Mouse (Mus musculus): ENCODE data around the gene Stk32b. TPM values are rescaled to one million over a fixed set of nuclear protein-coding genes. Genes with fewer than 3 reads are reported as not detected.

The Stk32b gene
- total RNA-seq, 2 experiments from 2014 or later, result 0.20 to 0.29 TPM

DNA sequence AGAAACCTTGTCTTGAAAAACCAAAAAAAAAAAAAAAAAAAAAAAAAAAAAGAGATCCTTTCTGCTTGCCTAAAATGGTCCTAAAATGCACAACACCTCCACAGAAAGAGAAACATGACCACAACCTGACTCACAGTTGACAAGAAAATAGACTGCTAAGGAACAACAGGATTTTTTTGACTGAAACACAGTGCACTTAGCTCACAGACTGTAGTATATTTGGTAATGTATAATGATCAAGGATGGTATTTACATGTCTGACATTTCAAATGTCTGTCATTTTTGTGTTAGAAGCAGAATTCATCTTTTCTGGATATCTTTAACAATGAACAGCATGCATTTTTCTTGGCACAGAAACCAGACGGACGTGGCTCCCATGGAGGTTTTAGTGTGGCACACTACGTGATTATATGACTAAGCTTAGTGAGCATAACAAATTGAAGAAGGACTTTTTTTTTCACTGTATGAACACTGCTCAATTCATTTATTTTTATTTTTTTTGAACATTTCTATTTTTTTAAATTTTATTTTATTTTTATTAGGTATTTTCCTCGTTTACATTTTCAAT is 181.2 kb downstream of the Stk32b start:
- intact Hi-C loops (cut with DNase I), result no loop called here
- DNase-seq, result no peak

DNA sequence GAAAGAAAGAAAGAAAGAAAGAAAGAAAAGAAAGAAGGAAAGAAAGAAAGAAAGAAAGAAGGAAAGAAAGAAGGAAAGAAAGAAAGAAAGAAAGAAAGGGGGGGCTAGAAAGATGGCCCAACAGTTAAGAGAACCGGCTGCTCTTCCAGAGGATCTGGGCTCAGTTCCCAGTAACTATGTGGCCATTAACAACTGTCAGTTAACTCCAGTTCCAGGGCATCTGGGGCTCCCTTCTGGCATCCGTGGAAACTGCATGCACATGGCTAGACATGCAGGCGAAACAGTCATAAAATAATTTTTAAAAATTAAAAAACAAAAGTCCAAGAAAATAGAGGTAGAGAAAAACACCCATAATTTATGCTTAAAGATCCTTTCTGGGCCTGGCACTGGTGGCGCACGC is 181.7 kb downstream of the Stk32b start:
- no peak for DNase-seq
- intact Hi-C loops (cut with DNase I), result no loop called here

DNA sequence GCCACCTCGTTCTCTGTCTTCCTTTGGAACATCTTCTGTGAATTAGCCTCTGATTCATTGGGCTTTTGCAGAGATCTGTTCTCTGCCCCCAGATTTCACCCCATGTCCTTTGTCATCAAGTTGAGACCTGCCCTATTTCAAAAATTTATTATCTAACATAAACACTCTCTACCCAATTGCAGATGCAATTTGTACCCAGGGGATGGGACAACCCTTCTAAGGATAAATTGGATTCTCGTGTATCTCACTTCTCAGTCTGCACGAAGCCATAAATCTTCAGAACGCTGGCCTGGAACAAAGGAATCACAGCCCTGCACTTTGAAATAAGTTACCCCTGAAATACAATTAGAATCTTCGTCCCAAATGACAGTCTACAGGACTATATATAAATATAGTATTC is 191.6 kb downstream of the Stk32b start:
- intact Hi-C loops (cut with DNase I), result no loop called here
- DNase-seq, result no peak

DNA sequence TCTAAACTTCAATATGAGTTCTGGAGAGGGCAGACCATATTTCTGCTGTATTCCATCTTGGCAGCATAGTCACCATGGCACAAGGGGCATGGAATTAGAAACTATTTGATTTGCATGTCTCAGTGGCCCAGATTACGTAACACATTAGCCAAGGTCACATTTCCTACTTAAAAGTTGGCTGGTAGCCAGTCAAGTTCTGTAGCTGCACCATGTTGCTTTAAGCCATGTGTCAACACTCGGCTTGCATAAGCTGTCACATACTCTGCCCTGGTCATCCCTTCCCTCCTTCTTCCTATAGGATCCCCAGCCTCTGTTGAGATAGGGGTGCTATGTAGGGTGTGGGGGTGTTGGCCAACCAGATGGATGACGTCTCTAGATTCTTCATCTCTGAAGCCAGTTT is 196.5 kb downstream of the Stk32b start:
- peak in 1 of 2 experiments; percentile 19 for DNase-seq
- intact Hi-C loops (cut with DNase I), result no loop called here

DNA sequence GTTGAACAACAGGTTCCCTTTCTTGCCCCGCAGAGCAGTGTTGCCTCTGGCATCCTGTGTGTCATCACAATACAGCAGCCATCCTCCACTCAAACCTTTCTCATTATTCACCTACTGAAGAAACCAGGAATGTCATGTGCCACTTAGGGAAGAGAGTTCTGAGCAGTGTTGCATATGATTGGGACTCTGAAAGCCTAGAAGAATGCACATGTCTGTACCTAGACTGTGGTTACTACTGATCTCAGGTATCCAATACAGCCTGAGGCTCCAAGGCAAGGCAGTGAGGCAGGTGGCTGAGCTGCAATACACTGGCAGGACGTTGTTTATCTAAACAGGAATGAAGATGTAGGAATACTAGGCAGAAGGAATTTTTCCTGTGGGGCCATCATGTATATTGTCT is 204.5 kb downstream of the Stk32b start:
- no peak for DNase-seq
- intact Hi-C loops (cut with DNase I), result no loop called here

DNA sequence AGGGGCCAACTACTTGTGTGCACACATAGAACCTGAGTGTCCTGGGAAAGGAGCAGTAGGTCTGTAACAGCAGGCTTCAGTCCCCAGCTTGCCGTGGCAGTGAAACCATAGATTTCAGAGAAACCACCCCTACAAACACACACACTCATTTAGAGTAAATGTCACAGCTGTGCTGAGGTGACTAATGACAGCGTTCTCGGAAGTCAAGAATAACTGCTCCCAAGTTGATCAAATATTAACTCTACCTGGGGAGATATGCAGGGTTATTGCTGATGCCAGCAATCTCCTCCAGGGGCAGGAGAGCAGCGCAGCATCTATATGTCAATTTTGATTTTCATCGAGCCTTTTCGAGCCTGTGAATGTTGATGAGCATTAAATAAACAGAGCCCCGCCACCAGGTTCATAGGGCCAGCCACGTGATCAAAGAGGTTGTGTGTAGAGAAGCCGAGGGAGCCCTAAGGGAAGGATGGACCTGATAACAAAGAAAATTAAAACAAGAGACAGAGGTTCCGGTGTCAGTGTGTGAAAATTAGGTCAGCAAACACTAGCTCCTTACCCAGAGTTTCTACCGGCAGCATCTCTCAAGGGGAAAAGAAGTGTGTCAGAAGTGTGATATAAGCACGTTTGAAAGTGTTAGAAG is 210.0 kb downstream of the Stk32b start:
- DNase-seq, result no peak
- intact Hi-C loops (cut with DNase I), result no loop called here

DNA sequence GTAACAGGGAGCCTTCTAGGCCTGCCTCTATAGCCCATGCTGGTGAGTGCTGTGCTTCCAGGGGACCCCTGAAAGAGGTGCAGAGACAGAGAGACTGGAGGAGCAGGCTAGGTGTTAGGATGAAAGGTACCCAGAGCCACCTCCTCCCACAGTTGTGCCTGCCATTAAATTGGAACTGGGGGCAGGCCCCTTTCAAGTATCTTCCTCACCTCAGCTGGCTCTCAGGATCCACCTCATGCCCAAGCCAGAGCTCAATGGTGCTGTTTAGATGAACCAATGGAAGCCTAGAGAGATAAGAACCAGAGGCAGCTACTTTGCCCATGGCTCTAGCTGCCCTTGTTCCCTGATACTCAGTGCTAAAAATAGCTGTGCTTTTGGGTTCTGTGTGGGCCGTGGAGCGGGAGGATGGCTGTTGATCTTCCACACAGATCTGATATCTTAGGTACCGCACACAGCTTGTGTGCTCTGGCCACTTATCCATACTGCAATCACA is 221.9 kb downstream of the Stk32b start:
- no peak for DNase-seq
- intact Hi-C loops (cut with DNase I), result no loop called here

DNA sequence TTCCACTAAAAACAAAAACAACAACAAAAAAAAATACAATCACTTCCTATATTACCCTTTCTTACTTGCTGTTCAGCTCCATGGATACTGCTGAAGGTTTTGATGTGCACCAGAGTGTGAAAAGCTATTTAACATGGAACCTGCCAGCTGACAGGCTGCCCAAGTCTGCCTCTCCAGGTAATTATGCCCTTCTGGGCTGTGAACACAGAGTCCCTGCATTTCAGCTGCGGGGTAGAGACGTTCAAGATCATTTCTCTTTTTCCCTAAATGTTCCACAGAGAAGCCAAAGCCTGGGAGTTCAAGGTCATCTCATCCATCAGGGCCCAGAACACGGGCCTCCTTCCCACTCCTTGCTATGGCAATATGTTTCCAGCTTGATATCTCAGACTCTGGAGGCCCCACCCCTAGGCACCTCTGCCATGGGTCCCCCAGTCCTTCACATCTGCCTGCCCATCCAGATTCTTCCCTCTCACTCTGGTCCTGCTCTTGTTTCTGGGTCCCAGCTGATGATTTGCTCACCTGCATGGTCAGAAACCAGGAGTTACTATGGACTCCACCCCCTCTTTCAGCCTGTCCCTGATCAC is 244.9 kb downstream of the Stk32b start:
- intact Hi-C loops (cut with DNase I), result no loop called here

DNA sequence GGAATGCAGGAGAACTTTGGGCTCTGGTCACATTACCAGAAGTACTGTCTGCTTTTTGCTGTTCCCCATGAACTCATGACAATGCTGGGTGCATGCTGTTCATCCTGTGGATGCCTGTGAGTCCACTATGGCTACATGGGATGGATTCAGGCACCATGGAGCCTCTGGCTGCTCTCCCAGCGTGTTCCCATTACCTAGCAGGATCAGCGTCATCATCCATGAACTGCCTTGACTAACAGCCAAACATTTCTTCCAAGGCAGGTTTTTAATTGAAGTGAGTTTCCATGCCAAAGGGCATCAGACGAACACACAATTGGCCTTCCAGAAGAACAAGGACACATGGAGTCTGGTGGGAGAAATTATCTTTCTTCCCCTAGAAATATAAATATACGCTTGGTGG is 245.4 kb downstream of the Stk32b start:
- intact Hi-C loops (cut with DNase I), result no loop called here

More for the DNA sequence above, 244.9 kb downstream of the Stk32b start:
- no peak for DNase-seq

DNA sequence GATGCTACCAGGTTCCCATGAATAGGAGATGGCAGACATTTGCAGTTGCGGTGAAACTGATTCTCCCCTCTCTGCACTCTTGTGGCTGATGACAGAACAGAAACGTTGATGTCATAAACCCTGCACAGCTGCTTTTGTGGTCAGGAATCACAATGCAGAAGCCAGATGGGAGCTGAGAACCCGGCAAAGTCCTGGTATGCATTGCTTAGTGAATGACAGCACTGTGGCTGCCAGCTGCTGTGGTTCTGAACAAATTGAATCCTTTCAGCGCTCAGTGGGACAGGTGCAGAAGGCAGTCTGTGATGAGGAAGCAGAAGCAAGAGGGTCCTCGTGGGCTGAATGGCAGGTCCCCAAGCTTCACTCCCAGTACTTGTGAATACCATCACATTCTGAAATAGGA is 247.9 kb downstream of the Stk32b start:
- intact Hi-C loops (cut with DNase I), result no loop called here
- no peak for DNase-seq

More for the DNA sequence above, 245.4 kb downstream of the Stk32b start:
- DNase-seq, result no peak

DNA sequence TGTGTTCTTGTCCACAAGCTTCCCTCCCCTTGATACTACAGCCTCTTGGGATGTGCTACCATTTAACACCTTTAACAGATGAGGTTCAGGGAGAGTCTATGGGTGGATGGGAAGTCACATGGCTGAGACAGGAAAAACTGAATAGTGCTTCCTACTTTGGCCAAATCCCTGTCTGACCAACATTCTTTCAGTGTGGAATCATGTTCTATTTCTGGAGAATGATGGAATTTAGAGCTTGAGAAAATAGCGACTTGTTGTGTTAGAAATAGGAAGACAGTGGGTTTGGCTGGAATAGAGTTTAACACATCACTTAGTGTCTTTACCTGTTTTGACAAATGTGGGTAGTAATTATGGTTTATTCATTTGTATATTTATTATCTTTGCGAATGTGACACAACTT is 249.3 kb downstream of the Stk32b start:
- DNase-seq, result no peak
- intact Hi-C loops (cut with DNase I), result no loop called here

DNA sequence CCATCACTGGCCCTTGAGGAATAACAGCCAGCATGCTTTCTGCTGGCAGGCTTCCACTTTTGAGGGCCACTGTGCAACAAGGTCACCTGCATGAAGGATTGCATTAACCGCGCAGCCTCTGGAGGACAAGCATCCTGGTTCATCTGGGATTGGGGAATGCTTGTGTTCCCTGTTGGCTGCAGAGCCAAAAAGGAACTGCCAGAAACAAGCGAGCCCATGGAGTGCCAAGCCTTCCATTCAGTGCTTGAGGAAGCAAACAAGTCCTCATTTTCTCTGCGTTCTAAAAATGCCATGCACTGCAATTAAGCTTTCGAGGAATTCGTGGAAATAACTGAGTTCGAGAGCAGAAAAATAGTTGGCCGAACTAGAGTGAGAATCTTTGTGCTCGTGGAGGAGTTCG is 251.5 kb downstream of the Stk32b start:
- intact Hi-C loops (cut with DNase I), result no loop called here
- no peak for DNase-seq

DNA sequence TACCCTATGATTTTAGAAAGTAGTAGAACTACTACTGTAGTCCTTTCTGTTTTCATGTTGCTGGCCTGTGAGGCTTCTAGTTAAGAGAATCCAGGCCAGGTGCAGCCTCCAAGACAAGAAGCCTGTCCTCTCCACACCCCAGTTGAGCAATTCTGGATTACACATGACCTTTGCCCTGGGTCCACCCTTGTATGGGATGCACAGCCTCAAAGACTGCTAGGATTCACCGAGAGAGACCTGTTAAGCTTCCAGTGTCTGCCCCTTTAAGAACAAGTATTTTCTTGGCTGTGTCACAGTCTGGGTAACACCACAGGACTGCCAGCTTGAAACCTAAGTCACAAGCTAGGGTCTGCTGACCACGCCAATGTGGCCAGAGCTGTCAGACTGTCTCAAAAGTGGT is 258.7 kb downstream of the Stk32b start:
- intact Hi-C loops (cut with DNase I), result no loop called here
- DNase-seq, result no peak

DNA sequence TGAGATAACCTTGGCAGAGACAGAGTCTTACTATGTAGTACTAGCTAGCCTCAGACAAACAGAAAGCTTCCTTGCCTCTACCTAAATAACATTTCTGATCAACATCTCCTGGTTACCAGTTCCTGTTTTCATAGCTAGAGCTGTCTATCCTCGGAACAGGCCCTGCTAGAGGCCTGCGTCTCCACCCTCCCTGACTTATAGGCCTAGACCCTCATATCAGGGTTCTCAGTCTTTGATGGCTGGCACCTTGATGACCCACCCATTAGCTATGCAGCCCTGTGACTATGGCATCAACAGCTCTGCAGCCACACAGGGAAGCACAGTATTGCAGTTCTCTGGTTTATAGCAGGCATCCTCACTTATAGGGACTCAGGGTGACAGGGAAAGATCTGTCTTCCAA is 259.1 kb downstream of the Stk32b start:
- no peak for DNase-seq
- intact Hi-C loops (cut with DNase I), result no loop called here

DNA sequence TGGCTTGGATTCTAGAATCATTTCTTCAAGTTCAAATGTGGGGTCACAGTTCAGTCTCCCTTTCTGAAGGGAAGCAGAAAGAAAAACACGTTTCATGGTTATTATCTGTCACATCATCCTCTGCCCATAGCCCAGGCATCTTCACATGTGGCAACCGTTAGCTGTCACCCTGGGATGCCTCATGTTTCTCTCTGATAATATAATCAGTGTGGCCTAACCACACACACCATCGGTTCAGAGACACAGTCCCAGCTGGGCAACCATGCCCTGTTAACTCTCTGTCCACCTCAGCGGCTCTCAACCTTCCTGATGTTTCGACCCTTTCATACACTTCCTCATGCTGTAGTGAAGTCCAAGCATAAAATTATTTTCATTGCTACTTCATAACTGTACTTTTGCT is 259.8 kb downstream of the Stk32b start:
- intact Hi-C loops (cut with DNase I), result no loop called here
- DNase-seq, result no peak

DNA sequence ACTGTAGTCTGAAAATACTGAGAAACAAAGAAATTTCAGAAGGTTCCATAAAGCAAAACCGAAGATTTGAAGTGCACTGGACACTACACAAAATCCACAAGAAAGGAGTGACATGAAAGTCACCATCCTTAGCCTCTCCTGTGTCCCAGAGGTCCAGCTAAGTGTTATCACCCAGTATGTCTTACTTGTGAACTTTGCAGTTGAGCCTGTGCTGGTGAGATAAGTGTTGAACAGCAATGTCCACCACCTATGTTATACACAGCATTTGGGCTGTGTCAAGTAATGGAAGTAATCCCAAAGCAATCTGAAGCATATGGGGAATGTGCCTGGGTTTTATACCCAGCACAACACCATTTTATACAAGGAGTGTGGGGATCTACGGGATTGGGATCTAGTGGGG is 260.4 kb downstream of the Stk32b start:
- intact Hi-C loops (cut with DNase I), result no loop called here
- DNase-seq, result no peak

DNA sequence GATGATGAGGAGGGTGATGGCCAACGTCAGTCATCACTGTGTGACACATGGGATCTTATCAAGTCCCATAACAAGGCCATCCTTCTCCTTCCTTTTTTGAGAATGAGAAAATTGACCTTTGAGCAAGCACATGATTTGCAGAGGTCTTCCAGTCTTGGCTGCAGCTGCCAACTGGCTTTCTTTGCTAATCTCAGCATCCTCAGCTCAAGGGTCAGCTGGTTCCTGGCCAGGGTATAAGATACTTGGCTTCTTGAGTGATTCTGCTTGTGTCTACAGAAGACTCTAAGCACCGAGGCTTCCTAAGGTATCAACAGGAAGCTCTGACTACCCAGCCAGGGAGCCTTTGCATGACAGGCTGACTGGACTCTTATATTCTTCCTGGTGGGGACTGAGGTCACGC is 269.4 kb downstream of the Stk32b start:
- no peak for DNase-seq
- intact Hi-C loops (cut with DNase I), result no loop called here

DNA sequence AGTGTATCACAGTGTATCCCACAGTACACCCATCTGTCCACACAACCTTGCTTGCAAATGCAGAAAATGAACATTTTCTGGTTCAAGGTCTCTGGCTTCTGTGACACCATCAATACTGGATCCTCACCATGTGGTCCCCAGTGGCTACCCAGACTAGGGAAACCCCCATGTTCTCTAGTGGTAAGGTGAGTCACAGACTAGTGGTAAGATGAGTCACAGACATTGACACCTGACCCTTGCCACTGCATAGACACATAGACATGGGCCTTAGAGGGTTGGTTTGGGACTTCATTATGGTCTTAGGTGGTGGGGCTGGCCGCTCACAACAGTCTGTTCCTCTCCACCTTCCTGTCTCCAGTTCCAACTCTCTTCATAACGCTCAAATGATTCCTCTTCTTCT is 274.2 kb downstream of the Stk32b start:
- intact Hi-C loops (cut with DNase I), result no loop called here
- DNase-seq, result no peak

DNA sequence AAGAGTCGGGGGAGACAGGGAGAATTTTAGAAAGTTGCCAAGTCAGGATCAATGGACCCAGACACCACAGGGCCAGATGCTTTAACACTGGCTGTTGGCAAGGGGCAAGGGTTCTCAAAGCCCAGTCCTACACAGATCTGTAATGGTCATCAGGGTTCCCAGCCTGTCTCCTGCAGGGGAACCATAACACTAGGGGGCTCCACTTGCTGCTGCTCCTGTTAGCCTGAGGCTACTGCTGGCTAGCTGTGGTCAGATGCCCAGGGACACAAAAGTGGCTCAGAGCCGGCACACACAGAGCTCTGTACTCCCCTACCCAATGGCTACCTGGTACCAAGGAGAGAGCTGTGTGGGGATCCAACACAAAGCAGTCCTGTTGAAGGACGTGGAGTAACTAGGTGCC is 281.6 kb downstream of the Stk32b start:
- intact Hi-C loops (cut with DNase I), result no loop called here

DNA sequence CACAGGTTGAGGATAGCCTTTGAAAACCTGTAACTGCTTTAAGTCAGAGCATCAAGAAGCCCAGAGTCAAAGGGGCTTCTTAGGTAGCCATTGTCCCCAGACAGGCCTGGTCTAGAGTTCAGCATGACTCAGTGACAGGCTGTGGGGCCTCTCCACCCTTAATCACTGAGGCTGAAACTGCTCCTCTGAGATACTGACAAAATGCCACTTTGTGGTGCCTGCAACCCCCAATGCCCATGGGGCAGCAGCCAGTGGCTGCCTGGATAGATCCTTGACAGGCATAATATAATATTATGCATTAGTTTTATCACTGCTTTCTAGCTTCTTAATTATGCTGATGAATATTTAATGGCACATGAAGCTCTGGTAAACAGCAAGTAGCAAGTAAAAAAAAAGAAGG is 289.8 kb downstream of the Stk32b start:
- intact Hi-C loops (cut with DNase I), result no loop called here
- no peak for DNase-seq

More for the DNA sequence above, 281.6 kb downstream of the Stk32b start:
- no peak for DNase-seq

DNA sequence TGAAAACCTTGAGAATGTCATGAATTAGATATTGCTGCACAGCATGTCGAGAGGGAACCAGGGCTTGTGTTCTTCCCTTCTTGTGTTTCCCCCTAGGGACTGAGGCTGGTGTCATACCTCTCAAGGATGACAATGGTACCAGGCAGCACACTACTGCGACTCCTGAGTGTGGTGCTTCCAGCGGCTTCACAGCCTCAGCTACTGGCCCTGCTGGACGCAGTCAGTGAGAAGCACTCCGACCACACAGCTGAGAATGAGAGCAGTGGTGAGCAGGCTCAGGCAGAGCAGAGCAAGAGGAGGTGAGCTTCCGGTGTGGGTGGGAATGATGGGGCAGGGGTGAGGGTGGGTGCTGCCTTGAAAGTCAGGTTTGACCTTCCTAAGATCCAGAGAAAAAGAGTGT is 297.9 kb downstream of the Stk32b start:
- intact Hi-C loops (cut with DNase I), result no loop called here
- DNase-seq, result no peak

Data from heart, postnatal 10 days (tissue).